Mouse (Mus musculus) midbrain, embryonic 10.5 days (tissue): ENCODE measurements at regions not wholly inside any gene's neighbourhood (a gene's known extent, or its start where the extent isn't known, plus 50 kb on each side); places are given as distances from the start of the nearest gene placed in this dataset.

Experiments
- DNase-seq: peaks from one replicate; pipeline ENCODE4 v3.0.0-alpha.2; 2017; ENCODE audit warnings: low spot score
- H3K27ac ChIP-seq: fragments of 300-500 bp; sonication (generic); replicated peaks from 2 replicates; pipeline ENCODE4 v1.5.1; 2016; ENCODE audit warnings: mild to moderate bottlenecking
- H3K27me3 ChIP-seq: fragments of 300-500 bp; sonication (generic); 2 replicates; pipeline ENCODE4 v1.6.1; 2016; ENCODE audit warnings: low read depth, mild to moderate bottlenecking; ENCODE audit not compliant: poor library complexity, severe bottlenecking
- H3K36me3 ChIP-seq: fragments of 300-500 bp; sonication (generic); 2 replicates; pipeline ENCODE4 v1.6.1; 2016; ENCODE audit warnings: mild to moderate bottlenecking, moderate library complexity
- H3K4me1 ChIP-seq: fragments of 300-500 bp; sonication (generic); 2 replicates; pipeline ENCODE4 v1.6.1; 2016
- H3K4me3 ChIP-seq: fragments of 300-500 bp; sonication (generic); 2 replicates; pipeline ENCODE4 v1.5.1; 2016; ENCODE audit warnings: mild to moderate bottlenecking, moderate library complexity
- H3K9me3 ChIP-seq: fragments of 300-500 bp; sonication (generic); replicated peaks from 2 replicates; pipeline ENCODE4 v1.6.1; 2016; ENCODE audit warnings: mild to moderate bottlenecking
- WGBS: fragments of 180-500 bp; shearing (Covaris S2); methylation state at CpG from one replicate; pipeline ENCODE4 v1.1.7; 2016; 5-methylcytosine and 5-hydroxymethylcytosine counted together

DNA sequence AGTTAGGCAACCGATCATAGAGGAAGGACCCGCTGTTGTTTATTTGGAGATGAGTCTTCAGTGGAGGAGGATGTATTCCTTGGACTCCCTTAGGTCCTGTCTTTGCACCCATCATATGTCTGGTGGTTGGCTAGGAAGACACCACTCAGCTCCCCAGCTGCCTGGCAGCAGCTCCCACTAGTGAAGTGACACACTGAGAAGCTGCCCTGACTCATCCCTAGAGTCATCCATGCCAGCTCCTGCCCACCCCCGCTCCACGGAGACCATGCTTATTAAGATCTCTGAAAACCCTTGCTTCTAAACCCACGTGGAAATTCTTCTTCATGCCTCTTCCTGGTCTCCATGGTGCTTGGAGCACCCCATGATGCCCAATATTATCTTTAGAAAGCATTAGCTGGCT is 69.4 kb upstream of the Ado start:
- H3K4me3 ChIP-seq: no peak overlapping the region
- no peaks in the 10 kb centered on the region for H3K27me3 ChIP-seq
- DNase-seq: no peak
- H3K27ac ChIP-seq: no peak overlapping the region
- H3K9me3 ChIP-seq: no peaks in the 10 kb centered on the region
- H3K4me1 ChIP-seq: no peaks in the 10 kb centered on the region
- 83% methylated on average over 5 of the region's 5 CpGs for WGBS
- H3K36me3 ChIP-seq: no peaks in the 10 kb centered on the region

DNA sequence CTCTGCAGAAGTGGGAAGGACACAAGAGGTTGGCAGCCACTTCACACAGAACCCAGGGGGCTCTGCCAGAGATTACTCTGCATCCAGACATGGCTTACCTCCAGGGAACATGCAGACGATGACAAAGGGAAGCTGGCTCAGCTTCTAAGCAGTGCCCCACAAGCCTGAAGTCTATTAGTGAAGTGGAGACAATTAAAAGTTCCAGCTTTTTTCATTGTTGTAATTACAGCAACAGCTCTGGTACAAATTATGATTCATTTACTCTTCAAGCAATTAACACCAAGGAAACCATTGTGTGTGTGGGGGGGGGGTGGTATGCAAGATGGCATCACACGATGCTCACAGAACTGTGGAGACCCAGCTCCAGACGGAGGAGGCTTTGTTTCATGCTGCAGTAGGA is 66.3 kb upstream of the Ado start:
- 89% methylated on average over 3 of the region's 3 CpGs for WGBS
- Histone ChIP-seq H3K27me3 (no peaks in the 10 kb centered on the region), H3K36me3 (no peaks in the 10 kb centered on the region), H3K4me3 (no peak overlapping the region), H3K4me1 (no peaks in the 10 kb centered on the region), H3K27ac (no peak overlapping the region), H3K9me3 (no peaks in the 10 kb centered on the region)
- DNase-seq: no peak

DNA sequence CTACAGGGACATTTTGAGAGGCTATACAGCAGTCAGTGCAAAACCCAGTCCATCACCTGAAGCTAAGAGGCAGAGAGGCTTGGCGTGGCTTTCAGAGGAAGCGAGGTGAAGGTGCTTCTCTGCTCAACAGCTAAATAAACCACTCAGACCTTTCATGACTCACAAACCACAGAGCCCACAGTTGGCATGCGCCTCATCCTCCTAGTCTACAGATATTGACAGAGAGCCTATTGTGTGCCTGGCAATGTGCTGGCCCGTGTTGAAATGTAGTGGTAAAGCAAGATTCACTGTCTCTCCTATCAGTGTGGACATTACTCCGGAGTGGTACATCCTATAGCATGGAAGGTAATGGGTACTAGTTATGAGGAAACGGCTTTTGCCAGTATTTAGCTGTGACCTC is 61.9 kb upstream of the Ado start:
- no peak overlapping the region for H3K4me3 ChIP-seq
- DNase-seq: no peak
- no peaks in the 10 kb centered on the region for H3K9me3 ChIP-seq
- H3K27ac ChIP-seq: no peak overlapping the region
- no peaks in the 10 kb centered on the region for H3K4me1 ChIP-seq
- 89% methylated on average over 6 of the region's 6 CpGs for WGBS
- H3K36me3 ChIP-seq: no peaks in the 10 kb centered on the region
- no peaks in the 10 kb centered on the region for H3K27me3 ChIP-seq

DNA sequence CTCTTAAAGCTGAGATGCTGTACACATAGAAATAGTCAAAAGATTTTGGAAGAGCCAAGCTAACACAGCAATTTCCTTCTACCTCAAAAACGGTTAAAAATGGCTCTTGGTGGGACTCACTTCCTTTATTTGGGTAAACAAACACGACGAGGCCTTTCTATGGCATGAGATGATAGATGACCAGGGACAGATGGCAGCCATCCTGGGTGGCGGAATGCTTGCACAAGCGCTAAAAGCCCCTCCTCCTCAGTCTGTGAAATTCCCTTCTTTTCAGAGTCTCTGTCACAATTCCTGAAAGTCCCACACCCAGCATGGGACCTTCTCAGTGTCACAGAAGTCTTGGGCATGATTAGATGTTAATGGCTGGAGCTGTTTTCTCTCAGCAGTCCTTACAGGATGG is 59.3 kb upstream of the Ado start:
- H3K27me3 ChIP-seq: no peaks in the 10 kb centered on the region
- H3K4me1 ChIP-seq: no peaks in the 10 kb centered on the region
- H3K27ac ChIP-seq: no peak overlapping the region
- no peaks in the 10 kb centered on the region for H3K36me3 ChIP-seq
- DNase-seq: no peak
- H3K9me3 ChIP-seq: no peaks in the 10 kb centered on the region
- no peak overlapping the region for H3K4me3 ChIP-seq
- 72% methylated on average over 5 of the region's 5 CpGs for WGBS

DNA sequence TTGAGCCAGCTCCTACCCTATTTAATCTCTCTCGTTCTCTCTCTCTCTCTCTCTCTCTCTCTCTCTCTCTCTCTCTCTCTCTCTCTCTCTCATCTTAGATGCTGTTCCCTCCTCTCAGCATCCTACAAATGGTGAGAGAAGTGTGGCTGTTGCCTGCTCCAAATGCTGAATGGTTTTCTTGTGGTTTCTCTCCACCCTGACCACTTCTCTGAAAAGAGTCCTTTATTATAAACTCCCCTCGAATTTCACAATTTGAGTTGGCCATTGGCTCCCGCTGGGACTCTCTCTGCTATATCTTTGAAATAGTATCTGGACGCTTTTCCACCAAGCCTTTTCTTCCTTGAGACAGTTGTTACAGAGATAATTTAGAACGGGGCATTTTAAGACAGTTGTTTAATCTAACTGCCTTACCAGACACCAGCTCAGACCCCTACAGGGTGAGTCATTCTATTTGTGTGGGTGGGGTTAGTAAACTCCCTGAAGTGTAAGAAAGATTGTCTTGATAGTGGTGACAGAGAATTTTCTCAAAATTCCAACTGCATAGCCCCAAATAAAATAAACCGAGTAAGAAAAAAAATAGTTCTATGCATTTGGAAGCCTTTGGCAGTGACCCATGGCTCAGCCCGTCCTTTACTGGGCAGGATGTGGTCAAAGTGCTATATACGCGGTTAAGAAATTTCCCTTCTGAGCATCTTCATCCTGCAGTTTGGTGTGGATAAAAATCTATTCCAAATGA is 58.7 kb upstream of the Ado start:
- Histone ChIP-seq H3K36me3 (no peaks in the 10 kb centered on the region), H3K27me3 (no peaks in the 10 kb centered on the region), H3K27ac (no peak overlapping the region), H3K4me3 (no peak overlapping the region), H3K9me3 (no peaks in the 10 kb centered on the region), H3K4me1 (no peaks in the 10 kb centered on the region)
- DNase-seq: no peak
- 83% methylated on average over 9 of the region's 9 CpGs for WGBS

DNA sequence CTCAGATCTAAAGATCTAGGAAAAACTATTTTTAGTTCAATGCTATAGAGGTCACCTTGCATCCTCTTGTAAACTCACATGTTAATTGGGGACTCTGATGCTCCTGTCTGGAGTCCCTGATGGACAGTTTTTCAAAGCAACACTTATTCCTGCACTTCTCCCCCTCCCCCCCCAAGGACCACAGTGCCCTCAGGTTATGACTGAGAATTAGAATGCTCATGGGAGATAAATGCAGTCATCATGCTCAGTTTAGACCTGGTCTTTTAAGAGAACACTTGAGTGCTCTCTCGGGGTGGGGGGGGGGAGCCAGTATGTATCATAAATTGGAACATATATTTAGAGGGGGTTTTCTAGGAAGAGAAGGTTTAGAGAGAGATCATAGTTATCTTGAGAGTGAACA is 58.0 kb upstream of the Ado start:
- 100% methylated on average over 1 of the region's 1 CpGs for WGBS
- no peaks in the 10 kb centered on the region for H3K9me3 ChIP-seq
- H3K4me3 ChIP-seq: no peak overlapping the region
- no peak for DNase-seq
- no peak overlapping the region for H3K27ac ChIP-seq
- H3K4me1 ChIP-seq: no peaks in the 10 kb centered on the region
- no peaks in the 10 kb centered on the region for H3K36me3 ChIP-seq
- no peaks in the 10 kb centered on the region for H3K27me3 ChIP-seq

DNA sequence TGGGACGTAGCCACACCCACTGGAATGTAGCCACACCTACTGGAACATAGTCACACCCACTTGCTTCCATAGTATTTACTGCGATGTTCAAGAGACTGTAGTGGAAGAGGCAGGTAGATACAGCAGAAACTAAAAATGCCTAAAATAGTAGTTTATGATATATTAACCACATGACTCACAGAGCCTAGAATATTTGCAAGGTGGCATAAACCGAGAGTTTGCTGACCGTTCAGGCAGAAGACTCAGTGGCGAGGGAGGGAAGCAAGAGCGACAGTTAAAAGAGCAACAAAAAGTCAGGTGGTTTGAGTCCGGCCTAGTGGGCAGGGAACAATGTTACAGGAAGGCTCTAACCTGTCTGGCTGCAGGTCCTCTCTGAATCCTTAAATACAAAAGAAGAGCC is 50.6 kb upstream of the Ado start:
- no peak overlapping the region for H3K4me3 ChIP-seq
- H3K36me3 ChIP-seq: no peaks in the 10 kb centered on the region
- no peak for DNase-seq
- H3K27ac ChIP-seq: no peak overlapping the region
- no peaks in the 10 kb centered on the region for H3K4me1 ChIP-seq
- WGBS: 93% methylated on average over 7 of the region's 7 CpGs
- H3K9me3 ChIP-seq: no peaks in the 10 kb centered on the region
- H3K27me3 ChIP-seq: no peaks in the 10 kb centered on the region

DNA sequence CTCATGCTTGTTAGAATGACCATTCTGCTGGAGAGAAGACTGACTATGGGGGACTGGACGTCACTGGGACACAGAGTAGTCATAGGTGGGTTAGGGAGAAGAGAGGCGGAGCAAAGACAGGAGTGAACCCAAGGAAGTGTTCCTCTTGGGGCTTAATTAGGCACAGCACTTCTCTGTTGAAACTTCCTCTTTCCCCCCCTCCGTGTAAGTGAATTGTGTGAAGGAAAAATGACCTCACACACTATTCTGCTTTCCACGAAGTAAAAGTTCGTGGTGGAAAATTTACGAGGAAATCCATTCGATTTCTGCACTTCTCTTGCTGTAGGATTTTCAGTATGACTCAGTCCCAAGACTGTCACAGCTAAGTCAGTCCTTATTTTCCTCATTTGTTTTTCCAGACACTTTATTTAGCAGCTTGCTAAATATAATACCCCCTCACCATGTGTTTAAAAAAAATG is 49.9 kb upstream of the Ado start:
- no peak overlapping the region for H3K4me3 ChIP-seq
- no peak overlapping the region for H3K27ac ChIP-seq
- DNase-seq: no peak
- WGBS: 82% methylated on average over 7 of the region's 7 CpGs
- no peaks in the 10 kb centered on the region for H3K36me3 ChIP-seq
- H3K27me3 ChIP-seq: no peaks in the 10 kb centered on the region
- H3K9me3 ChIP-seq: no peaks in the 10 kb centered on the region
- no peaks in the 10 kb centered on the region for H3K4me1 ChIP-seq
